Mouse (Mus musculus) brain, embryonic 14.5 days (tissue): ENCODE data around the gene Magi2.

Experiments used
- CTCF ChIP-seq: fragments of 200-500 bp; IDR thresholded peaks from 2 replicates; pipeline ENCODE4 v1.5.1; 2012; ENCODE audit warnings: inconsistent platforms, mild to moderate bottlenecking, moderate library complexity, borderline replicate concordance; ENCODE audit not compliant: insufficient read depth, insufficient read length; ENCODE audit errors: extremely low read depth
- POLR2A ChIP-seq: fragments of 200-500 bp; IDR thresholded peaks from 2 replicates; pipeline ENCODE4 v1.6.1; 2012; ENCODE audit warnings: mild to moderate bottlenecking, inconsistent platforms, borderline replicate concordance; ENCODE audit not compliant: poor library complexity, insufficient read depth, insufficient read length, severe bottlenecking; ENCODE audit errors: extremely low read depth

DNA sequence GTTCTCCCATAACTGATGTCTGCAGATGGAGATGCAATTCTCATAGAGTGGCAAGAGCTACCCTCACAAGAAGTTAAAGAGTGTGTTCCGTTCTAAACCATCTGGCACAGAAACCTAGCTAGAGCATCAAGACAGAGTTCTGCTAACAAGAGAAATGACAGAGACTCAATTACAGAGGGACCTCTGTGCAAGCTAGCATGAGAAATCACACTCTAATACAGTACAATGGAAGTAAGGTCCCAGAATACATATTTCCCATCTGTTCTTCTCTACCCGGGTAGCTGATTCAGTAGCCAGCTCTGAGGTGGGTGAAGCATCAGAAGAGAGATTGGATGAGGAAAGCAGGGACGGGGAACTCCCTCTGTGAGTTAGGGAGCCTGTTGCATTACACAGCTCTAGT lies 1351.8 kb downstream of the Magi2 start:
- TF ChIP-seq POLR2A (no peak), CTCF (no peak)
